Mouse (Mus musculus) C2C12 (cell line): Measurements from ENCODE around the gene A830031A19Rik.

Experiments used
- CEBPB ChIP-seq: IDR thresholded peaks from one replicate; pipeline ENCODE4 v1.6.1; 2011; ENCODE audit warnings: low read depth, mild to moderate bottlenecking, control low read depth, moderate library complexity
- CTCF ChIP-seq: IDR thresholded peaks from one replicate; pipeline ENCODE4 v1.5.1; 2011; ENCODE audit not compliant: control insufficient read depth, insufficient read depth, insufficient read length
- MAX ChIP-seq: IDR thresholded peaks from one replicate; pipeline ENCODE4 v1.6.1; 2011; ENCODE audit warnings: mild to moderate bottlenecking, control low read depth
- MYOD1 ChIP-seq: IDR thresholded peaks from one replicate; pipeline ENCODE4 v1.6.1; 2011; ENCODE audit warnings: low read depth; ENCODE audit not compliant: control insufficient read depth, insufficient read length

DNA sequence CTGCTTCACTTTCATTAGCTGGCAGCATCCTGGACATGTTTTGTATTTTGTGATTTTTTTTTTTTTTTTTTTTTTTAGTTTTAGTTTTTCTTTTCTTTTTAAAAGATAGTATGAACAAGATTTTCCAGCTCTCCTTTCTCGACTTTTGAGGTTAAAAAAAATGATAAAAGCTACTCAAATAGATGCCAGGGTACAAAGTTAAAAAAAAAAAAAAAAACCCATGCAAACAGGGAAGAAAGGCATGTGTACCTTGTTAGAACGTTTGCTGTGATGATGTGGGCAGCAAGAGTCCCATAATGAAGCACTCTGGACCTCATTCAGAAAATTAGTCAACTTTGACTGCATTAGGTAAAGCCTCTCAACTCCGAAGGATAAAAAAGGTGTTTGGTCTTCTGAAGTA is 9.2 kb upstream of the A830031A19Rik start:
- TF ChIP-seq CTCF (no peak), MAX (no peak), CEBPB (no peak), MYOD1 (no peak)
